Mouse (Mus musculus) c-Kit-negative CD71-positive TER-119-positive erythroid progenitor cells, embryonic 14.5 days (primary cell): ENCODE data around the gene Lce3d.

Experiments used
- DNase-seq: peaks from one replicate; pipeline ENCODE4 v3.0.0-alpha.2; 2013; ENCODE audit warnings: low read depth, low spot score

The Lce3d gene

DNA sequence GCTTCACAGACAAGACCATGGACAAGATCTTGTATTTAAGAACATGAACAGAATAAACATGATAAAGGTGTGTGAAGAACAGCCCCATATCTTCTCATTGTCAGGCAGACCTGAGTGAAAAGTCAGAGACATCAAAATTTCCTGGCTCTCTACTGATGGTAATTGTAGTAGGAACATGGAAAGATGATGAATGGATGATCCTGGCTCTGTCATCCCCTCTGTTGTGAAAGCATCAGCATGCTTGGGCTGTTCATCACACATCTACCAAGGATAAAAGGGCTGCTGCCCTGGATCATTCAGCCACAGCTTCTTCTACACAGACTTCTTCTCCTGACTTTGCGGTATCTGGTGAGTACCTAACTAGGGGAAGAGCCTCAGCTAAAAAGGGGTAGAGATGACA lies at the start of gene Lce3d:
Gene Lce3d, plus strand, starts transcription at position 301 of the 400 bp plus-strand sequence.
- DNase-seq, result no peak

DNA sequence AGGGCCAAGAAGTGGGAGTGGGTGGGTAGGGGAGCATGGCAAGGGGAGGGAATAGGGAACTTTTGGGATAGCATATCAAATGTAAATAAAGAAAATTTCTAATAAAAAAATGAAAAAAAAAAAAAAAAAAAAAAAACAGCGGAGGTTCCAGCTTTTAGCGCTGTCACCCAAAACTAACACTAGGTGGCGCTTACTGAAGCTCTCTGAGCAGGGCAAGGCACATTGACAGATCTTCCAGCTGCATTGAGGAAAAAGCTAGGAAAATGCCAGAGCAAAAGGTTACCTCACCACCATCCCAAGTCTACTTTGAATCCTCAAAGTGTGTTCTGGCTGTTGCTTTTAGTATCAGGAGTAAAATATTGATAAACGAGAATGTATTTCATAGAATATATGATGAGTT lies 49.6 kb upstream of the Lce3d start:
- DNase-seq, result no peak

DNA sequence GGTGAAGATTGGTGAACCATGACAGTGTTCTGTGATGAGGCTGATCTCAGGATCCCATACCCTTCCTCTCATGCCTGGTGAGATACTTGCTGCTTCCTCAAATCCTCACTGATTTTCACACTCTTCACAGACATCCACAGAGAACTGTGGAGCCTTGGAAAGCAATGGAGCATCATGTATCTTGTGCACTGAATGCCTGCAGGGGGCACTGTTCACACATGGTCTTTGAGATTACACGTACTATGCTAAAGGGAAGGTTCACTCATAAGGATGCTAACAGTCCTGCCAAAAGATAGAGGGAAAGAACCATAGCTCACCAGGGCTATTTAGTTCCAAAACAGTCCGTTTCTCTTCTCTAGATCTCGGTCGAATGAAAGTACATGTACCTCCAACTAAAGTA lies 36.8 kb upstream of the Lce3d start:
- no peak for DNase-seq

DNA sequence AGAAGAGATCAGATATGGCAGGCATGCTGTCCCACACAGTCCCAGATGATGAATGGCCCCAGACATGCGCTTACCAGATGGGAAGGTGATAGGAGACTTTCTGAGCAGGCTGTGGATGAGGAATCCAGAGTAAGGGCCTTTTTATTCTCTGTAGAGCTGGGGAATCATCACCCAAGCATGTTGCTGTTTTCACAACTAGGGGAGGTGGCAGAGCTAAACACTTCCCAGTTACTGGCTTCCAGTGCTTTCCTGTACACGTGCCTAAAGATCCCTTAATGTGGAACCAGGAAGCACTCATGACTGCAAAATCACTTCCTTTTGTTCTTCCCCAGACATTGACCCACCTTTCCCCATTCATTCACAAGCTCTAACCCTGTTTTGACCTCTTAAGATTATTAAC lies 31.1 kb upstream of the Lce3d start, which contains the start of gene Lce3a:
Gene Lce3a, minus strand, starts transcription at position 101 of the 400 bp plus-strand sequence.
- no peak for DNase-seq

DNA sequence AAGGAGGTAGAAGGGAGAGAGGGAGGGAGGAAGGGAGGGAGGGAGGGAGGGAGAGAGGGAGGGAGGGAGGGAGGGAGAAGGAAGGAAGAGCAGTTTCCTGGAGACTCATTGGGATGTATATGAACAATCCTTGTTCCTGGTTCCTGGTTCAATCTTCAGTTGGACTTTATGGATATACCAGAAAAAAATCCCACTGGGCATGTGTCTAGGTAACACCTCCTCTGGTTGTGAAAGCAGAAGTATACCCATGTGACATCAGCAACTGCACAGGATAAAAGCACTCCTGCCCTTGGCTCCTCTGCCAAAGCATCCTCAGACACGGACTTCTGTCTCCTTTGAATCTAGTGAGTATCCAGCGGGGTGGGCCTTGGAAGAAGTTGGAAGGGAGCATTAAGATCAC lies 24.5 kb upstream of the Lce3d start, which contains the start of gene Lce3b:
Gene Lce3b, plus strand, starts transcription at position 301 of the 400 bp plus-strand sequence.
- no peak for DNase-seq

DNA sequence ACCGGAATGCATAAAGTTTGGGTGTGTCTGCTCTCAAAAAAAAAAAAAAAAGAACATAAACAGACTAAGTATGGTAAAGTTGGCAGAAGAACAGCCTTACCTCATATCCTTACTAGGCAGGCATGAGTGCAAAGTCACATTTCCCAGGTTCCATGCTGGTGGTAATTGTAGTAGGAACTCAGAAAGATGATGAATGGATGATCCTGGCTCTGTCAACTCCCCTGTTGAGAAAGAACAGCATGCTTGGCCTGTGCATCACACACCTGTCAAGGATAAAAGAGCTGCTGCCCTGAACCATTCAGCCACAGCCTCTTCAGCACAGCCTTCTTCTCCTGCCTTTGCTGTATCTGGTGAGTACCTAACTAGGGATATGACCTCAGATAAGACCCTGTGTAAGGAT lies 13.0 kb upstream of the Lce3d start, which contains the start of gene Lce3c:
Gene Lce3c, plus strand, starts transcription at position 301 of the 400 bp plus-strand sequence.
- no peak for DNase-seq

DNA sequence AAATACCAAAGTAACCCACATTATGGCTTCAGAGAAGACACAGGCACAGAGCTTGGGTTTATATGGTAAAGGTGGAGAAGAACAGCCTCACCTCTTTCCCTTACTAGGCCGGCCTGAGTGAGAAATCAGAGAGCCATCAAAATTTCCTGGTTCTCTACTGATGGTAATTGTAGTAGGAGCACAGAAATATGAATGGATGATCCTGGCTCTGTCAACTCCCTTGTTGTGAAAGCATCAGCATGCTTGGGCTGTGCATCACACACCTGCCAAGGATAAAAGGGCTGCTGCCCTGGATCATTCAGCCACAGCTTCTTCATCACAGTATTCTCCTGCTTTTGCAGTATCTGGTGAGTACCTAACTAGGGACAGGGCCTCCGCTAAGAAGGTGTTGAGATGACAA lies 9.6 kb downstream of the Lce3d start, which contains the start of gene Lce3e:
Gene Lce3e, plus strand, starts transcription at position 301 of the 400 bp plus-strand sequence.
- DNase-seq, result no peak

DNA sequence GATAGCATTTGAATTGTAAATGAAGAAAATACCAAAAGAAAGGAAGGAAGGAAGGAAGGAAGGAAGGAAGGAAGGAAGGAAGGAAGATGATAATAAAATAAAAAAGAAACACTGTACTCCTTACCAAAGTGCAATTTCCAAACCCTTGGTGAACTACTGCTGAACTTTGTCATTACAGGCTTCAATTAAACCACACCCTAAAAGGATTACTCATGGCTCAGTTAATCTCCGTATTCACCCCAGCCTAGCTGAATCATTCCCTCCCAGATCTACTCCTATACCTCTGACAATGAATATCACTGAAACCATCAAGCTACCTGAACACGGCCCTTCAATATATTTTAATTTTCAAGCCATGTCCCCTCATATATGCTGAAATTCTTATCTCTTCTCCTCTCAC lies 21.3 kb downstream of the Lce3d start:
- DNase-seq, result no peak

DNA sequence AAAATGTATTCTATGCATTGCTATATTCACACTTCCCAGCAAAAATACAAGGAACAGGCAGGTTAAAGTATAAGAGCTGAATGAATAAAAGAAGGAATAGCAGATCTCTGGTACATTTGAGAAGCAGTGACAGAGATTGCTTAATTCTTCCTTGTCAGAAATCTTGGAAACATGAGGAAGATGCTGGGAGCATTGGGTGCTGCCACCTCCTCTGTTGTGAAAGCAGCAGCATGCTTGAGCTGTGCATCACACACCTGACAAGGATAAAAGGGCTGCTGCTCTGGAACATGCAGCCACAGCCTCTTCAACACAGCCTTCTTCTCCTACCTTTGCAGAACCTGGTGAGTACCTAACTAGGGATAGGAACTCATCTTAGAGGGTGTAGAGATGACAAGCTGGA lies 34.7 kb downstream of the Lce3d start, which contains the start of gene Lce3f:
Gene Lce3f, plus strand, starts transcription at position 301 of the 400 bp plus-strand sequence.
- DNase-seq, result no peak

DNA sequence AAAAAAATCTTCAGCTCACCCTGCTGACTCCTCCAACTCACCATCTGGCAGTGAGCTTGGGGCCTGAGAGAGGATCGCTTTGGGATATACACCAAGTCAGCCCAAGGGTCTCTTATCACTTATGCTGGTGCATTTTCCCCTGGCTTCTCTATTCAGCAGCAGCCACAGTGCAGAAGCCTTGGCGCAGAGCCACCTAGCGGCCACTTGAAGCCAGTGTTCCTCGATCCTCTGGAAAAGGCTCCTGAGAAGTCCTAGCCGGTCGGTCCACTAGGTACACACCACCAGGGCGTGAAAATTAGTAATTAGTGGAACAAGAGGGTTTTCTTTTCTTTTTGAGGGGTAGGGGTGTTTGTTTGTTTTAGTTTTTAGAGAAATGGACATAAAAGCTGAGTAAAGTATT lies 41.5 kb downstream of the Lce3d start:
- no peak for DNase-seq

DNA sequence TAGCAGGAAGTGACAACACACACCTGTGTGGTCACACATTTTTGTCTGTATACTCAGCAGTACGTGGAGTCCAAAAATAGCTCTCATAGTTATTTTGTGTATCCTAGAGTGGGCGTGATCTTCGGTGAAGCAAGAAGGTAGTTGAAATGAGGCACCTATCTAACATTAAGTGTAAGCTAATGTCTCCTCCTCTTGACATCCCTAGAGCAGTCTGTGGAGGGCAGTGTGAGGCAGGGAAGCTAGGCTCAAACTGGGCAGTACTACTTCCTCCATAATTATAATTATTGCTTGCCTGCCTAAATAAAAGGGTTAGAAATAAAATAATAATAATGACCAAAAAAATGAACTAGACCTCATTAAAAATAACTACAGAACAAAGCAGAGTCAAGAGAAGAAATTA lies 43.4 kb downstream of the Lce3d start:
- no peak for DNase-seq

DNA sequence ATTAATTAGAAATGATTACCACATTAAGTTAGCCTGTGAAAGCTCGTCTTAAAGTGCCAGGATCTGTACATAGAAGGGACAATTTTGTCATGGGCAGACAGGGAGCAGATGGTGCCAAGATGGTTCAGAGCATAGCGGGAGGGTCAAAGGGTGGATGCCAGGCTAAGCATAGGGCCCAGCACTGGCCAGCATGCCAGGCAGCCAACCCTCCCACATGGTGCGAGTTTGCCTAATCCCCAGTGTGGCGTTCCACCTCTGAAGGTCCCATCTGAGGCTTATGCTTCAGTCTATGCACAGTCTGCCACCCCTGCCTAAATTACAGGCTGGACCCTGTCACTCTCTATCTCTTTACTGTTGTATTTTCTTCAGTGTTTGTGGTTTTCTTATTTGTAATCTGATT lies 45.7 kb downstream of the Lce3d start:
- DNase-seq, result no peak
